In the genomic region with DNA sequence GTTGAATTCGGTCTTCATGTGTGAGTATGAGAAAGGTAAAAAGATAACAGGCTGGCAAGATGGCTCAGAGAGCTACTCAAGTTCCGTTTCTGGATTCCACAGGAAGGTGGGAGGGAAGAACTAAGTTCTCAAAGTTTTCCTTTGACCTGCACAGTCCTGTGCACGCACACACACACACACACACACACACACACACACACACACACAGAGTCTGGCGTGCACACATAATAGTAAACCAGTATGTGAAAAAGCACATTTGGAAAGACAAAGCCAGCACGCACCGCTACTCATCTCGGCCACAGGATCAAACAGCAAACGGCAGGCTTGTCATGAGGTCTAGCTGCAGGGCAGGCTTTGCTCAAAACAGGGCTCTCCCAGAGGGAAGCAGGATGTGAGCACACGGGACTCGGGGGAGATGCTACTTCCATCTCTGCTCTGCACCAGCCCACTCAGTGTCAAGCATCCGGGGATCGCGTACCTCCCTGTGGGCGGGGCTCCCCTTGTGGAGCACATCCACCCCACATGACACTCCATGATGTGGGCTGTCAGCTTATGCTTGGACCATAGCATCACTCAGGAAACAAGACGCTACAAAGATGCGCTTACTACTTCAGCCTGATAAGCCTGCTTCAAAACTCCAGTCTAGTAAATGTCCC, we compare ENCODE assay signal across 8 mouse cellular contexts. TPM values are rescaled to one million over a fixed set of nuclear protein-coding genes. Genes with fewer than 3 reads are reported as not detected.
DNase-seq lines count a peak whose midpoint lies in the region; ATAC-seq and TF ChIP-seq lines count a peak whose summit lies in the region.

No protein-coding gene starts in this region.

- H3K27ac ChIP-seq in forebrain, embryonic 10.5 days = peak overlapping the region; percentile 42; the same call in 1 of the 2 replicates
- peak overlapping the region; percentile 85 for H3K27ac ChIP-seq in heart, postnatal 0 days (ENCODE audit: low read depth)
- peak overlapping the region; percentile 55; the same call in 1 of the 2 replicates for H3K27ac ChIP-seq in kidney, embryonic 16.5 days (ENCODE audit: low read length)
- no peak overlapping the region for H3K27ac ChIP-seq in lung, embryonic 14.5 days (ENCODE audit: low read depth)

- ATAC-seq in heart, postnatal 0 days (ENCODE audit: insufficient read depth, low read depth) = peak; percentile 82
- peak; percentile 86 for ATAC-seq in kidney, embryonic 16.5 days (ENCODE audit: low FRiP score, low TSS enrichment)
- ATAC-seq in lung, embryonic 14.5 days (ENCODE audit: insufficient read depth) = peak; percentile 79

- no peak for TF ChIP-seq CTCF in heart, postnatal 0 days (IDR thresholded peaks at IDR 0.05; ENCODE audit: low read depth)
- no peak for TF ChIP-seq CTCF in lung, embryonic 14.5 days (IDR thresholded peaks at IDR 0.05; ENCODE audit: low read depth)

- H3K4me1 ChIP-seq in forebrain, embryonic 10.5 days = peaks cover 14% of the 10 kb centered on the region
- peaks cover 56% of the 10 kb centered on the region for H3K4me1 ChIP-seq in heart, postnatal 0 days (ENCODE audit: control insufficient read depth, insufficient read depth)
- H3K4me1 ChIP-seq in kidney, embryonic 16.5 days (ENCODE audit: insufficient read depth, low read length) = no peaks in the 10 kb centered on the region
- H3K4me1 ChIP-seq in lung, embryonic 14.5 days (ENCODE audit: insufficient read depth) = peaks cover 7% of the 10 kb centered on the region; the same call in 1 of the 2 replicates

- no peaks in the 10 kb centered on the region for H3K36me3 ChIP-seq in forebrain, embryonic 10.5 days (replicated peaks)
- H3K36me3 ChIP-seq in heart, postnatal 0 days (replicated peaks; ENCODE audit: control insufficient read depth, insufficient read depth, low read length) = 0 out of 2 replicates have a peak, but pooled peaks cover 4% of the 10 kb centered on the region
- H3K36me3 ChIP-seq in kidney, embryonic 16.5 days (ENCODE audit: insufficient read depth, low read length) = no peaks in the 10 kb centered on the region
- H3K36me3 ChIP-seq in lung, embryonic 14.5 days (ENCODE audit: insufficient read depth) = no peaks in the 10 kb centered on the region

- no peak overlapping the region for H3K9ac ChIP-seq in heart, postnatal 0 days (replicated peaks; ENCODE audit: low read depth, low read length)
- no peak overlapping the region for H3K9ac ChIP-seq in kidney, embryonic 16.5 days (replicated peaks; ENCODE audit: low read length)
- H3K9ac ChIP-seq in lung, embryonic 14.5 days = no peak overlapping the region

- no peaks in the 10 kb centered on the region for H3K9me3 ChIP-seq in forebrain, embryonic 10.5 days
- H3K9me3 ChIP-seq in heart, postnatal 0 days (replicated peaks; ENCODE audit: control insufficient read depth, low read length) = no peaks in the 10 kb centered on the region
- H3K9me3 ChIP-seq in kidney, embryonic 16.5 days (ENCODE audit: low read length) = no peaks in the 10 kb centered on the region
- H3K9me3 ChIP-seq in lung, embryonic 14.5 days (ENCODE audit: low read depth, low read length) = no peaks in the 10 kb centered on the region

- 66% methylated on average over 16 of the region's 16 CpGs for whole genome bisulfite sequencing in forebrain, embryonic 10.5 days
- 37% methylated on average over 16 of the region's 16 CpGs for WGBS in heart, postnatal 0 days
- WGBS in kidney, embryonic 16.5 days = 48% methylated on average over 16 of the region's 16 CpGs
- WGBS in lung, embryonic 14.5 days = 47% methylated on average over 16 of the region's 16 CpGs

- H3K4me3 ChIP-seq in forebrain, embryonic 10.5 days = peak overlapping the region; percentile 14; the same call in 1 of the 2 replicates
- H3K4me3 ChIP-seq in heart, postnatal 0 days (ENCODE audit: low read depth, low read length) = peak overlapping the region; percentile 30
- H3K4me3 ChIP-seq in kidney, embryonic 16.5 days (ENCODE audit: low read length) = no peak overlapping the region
- no peak overlapping the region for H3K4me3 ChIP-seq in lung, embryonic 14.5 days (ENCODE audit: low read depth, low read length)

- H3K27me3 ChIP-seq in forebrain, embryonic 10.5 days (ENCODE audit: poor library complexity, severe bottlenecking) = no peaks in the 10 kb centered on the region
- no peaks in the 10 kb centered on the region for H3K27me3 ChIP-seq in heart, postnatal 0 days (ENCODE audit: control insufficient read depth, insufficient read depth, low read length)
- H3K27me3 ChIP-seq in kidney, embryonic 16.5 days (ENCODE audit: insufficient read depth, low read length) = no peaks in the 10 kb centered on the region
- H3K27me3 ChIP-seq in lung, embryonic 14.5 days (ENCODE audit: insufficient read depth, low read length) = no peaks in the 10 kb centered on the region

- peak; percentile 34 for DNase-seq in urinary bladder, postnatal 14 days (ENCODE audit: low spot score)
- no peak for DNase-seq in urinary bladder, postnatal 25 days (ENCODE audit: low spot score)
- peak; percentile 26 for DNase-seq in forebrain, embryonic 10.5 days (ENCODE audit: extremely low spot score, low spot score)
- no peak for DNase-seq in heart, postnatal 0 days (ENCODE audit: low spot score)
- DNase-seq in lung, embryonic 14.5 days = peak; percentile 68
- peak; percentile 29 for DNase-seq in retina, postnatal 7 days (ENCODE audit: low read depth, low spot score)
- no peak for DNase-seq in spleen, postnatal 4 days (ENCODE audit: low spot score in 2 of 2)

- no peak for TF ChIP-seq EP300 in heart, postnatal 0 days (IDR thresholded peaks at IDR 0.05; ENCODE audit: low read depth)

- peak overlapping the region; percentile 45 for H3K4me2 ChIP-seq in heart, postnatal 0 days (ENCODE audit: low read depth, low read length)
- peak overlapping the region; percentile 19 for H3K4me2 ChIP-seq in kidney, embryonic 16.5 days (replicated peaks; ENCODE audit: low read depth, low read length)
- H3K4me2 ChIP-seq in lung, embryonic 14.5 days = peak overlapping the region; percentile 34

RNA-seq across cellular contexts. Expression of a gene that starts 50.9 kb away (rescaled TPM):
- polyA plus RNA-seq in forebrain, embryonic 10.5 days (2016; fragmentation: Nextera tagmentation; extraction: Ambion mirVana) = 11.9 and 16.3 TPM in 2 replicates
- total RNA-seq in heart, postnatal 0 days (2014; rRNA removed; ENCODE audit: low replicate concordance) = 27.4 and 52.3 TPM in 2 replicates
- polyA plus RNA-seq in heart, postnatal 0 days (2015; fragmentation: Nextera tagmentation; extraction: Ambion mirVana) = 31.6 and 39.0 TPM in 2 replicates
- polyA plus RNA-seq in kidney, embryonic 16.5 days (2015; fragmentation: Nextera tagmentation; extraction: Ambion mirVana) = 5.2 and 5.7 TPM in 2 replicates
- 12.2 and 13.8 TPM in 2 replicates for polyA plus RNA-seq in lung, embryonic 14.5 days (2014; fragmentation: Nextera tagmentation; extraction: Ambion mirVana)

Comparison
In these comparisons a context has a peak if more than half of its experiments do, and no peak if none do; other contexts are left out.
1. DNase-seq: peak in urinary bladder, postnatal 14 days (single experiment), forebrain, embryonic 10.5 days (single experiment), lung, embryonic 14.5 days (single experiment) and retina, postnatal 7 days (single experiment); none in urinary bladder, postnatal 25 days (single experiment), heart, postnatal 0 days (single experiment) and spleen, postnatal 4 days (0 of 2).
2. H3K4me3 ChIP-seq: peak in forebrain, embryonic 10.5 days (single experiment) and heart, postnatal 0 days (single experiment); none in kidney, embryonic 16.5 days (single experiment) and lung, embryonic 14.5 days (single experiment).
3. Peak in every context shown above with its lines, with median percentiles within 50 percentile points of each other: ATAC-seq and H3K4me2 ChIP-seq.